Mouse (Mus musculus) brain, embryonic 14.5 days (tissue): ENCODE data around the gene Scamp5.

ENCODE experiments used
- CTCF ChIP-seq: fragments of 200-500 bp; IDR thresholded peaks from 2 replicates; pipeline ENCODE4 v1.5.1; 2012; ENCODE audit warnings: inconsistent platforms, mild to moderate bottlenecking, moderate library complexity, borderline replicate concordance; ENCODE audit not compliant: insufficient read depth, insufficient read length; ENCODE audit errors: extremely low read depth
- POLR2A ChIP-seq: fragments of 200-500 bp; IDR thresholded peaks from 2 replicates; pipeline ENCODE4 v1.6.1; 2012; ENCODE audit warnings: mild to moderate bottlenecking, inconsistent platforms, borderline replicate concordance; ENCODE audit not compliant: poor library complexity, insufficient read depth, insufficient read length, severe bottlenecking; ENCODE audit errors: extremely low read depth

DNA sequence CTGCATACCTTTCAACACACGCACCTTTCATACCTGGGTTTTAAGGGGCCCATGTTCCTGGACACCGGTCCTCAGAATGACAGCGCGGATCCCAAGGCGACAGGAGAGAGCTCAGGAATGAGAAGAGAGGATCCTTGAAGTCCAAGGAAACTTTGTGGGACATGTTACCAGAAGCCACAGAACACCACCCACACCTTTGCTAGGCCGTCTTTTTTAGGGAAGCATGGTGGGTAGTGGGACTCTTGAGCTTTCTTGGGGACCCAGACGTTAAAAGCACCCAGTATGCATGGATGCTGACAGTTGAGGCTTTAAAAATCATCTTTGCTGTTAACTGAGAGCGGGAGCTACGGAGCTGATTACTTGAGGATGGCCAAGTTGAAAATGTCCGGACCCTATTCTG is 37.0 kb upstream of the Scamp5 start:
- TF ChIP-seq POLR2A (no peak), CTCF (no peak)
